Mouse (Mus musculus) liver, embryonic 15.5 days (tissue): ENCODE data around the gene Gdf9. TPM values are rescaled to one million over a fixed set of nuclear protein-coding genes. Genes with fewer than 3 reads are reported as not detected.

Experiments
- ATAC-seq: fragments of 200-750 bp; cut with Nextera tagmentation; 2 replicates; pipeline ENCODE4 v1.8.0; 2017; ENCODE audit warnings: moderate number of reproducible peaks, mild to moderate bottlenecking, moderate library complexity; ENCODE audit not compliant: insufficient read depth
- H3K27ac ChIP-seq: fragments of 300-500 bp; sonication (generic); replicated peaks from 2 replicates; pipeline ENCODE4 v1.5.1; 2015; ENCODE audit warnings: mild to moderate bottlenecking, inconsistent platforms
- H3K27me3 ChIP-seq: fragments of 300-500 bp; sonication (generic); 2 replicates; pipeline ENCODE4 v1.6.1; 2015; ENCODE audit warnings: mild to moderate bottlenecking, inconsistent platforms
- H3K36me3 ChIP-seq: fragments of 300-500 bp; sonication (generic); replicated peaks from 2 replicates; pipeline ENCODE4 v1.6.1; 2015; ENCODE audit warnings: moderate library complexity, mild to moderate bottlenecking, inconsistent platforms
- H3K4me1 ChIP-seq: fragments of 300-500 bp; sonication (generic); replicated peaks from 2 replicates; pipeline ENCODE4 v1.6.1; 2015; ENCODE audit warnings: inconsistent platforms
- H3K4me2 ChIP-seq: fragments of 300-500 bp; sonication (generic); 2 replicates; pipeline ENCODE4 v1.6.1; 2015; ENCODE audit warnings: moderate library complexity, mild to moderate bottlenecking, inconsistent platforms
- H3K4me3 ChIP-seq: fragments of 300-500 bp; sonication (generic); replicated peaks from 2 replicates; pipeline ENCODE4 v1.5.1; 2015; ENCODE audit warnings: mild to moderate bottlenecking, inconsistent platforms
- H3K9ac ChIP-seq: fragments of 300-500 bp; sonication (generic); 2 replicates; pipeline ENCODE4 v1.6.1; 2015; ENCODE audit warnings: moderate library complexity, mild to moderate bottlenecking, inconsistent platforms
- H3K9me3 ChIP-seq: fragments of 300-500 bp; sonication (generic); replicated peaks from 2 replicates; pipeline ENCODE4 v1.6.1; 2016; ENCODE audit warnings: inconsistent platforms
- WGBS: fragments of 180-500 bp; shearing (Covaris S2); methylation state at CpG from one replicate; pipeline ENCODE4 v1.1.7; 2015; ENCODE audit warnings: mixed read lengths; ENCODE audit not compliant: insufficient replicate concordance; 5-methylcytosine and 5-hydroxymethylcytosine counted together
- polyA plus RNA-seq: library from polyadenylated mRNA; unstranded; fragments of >200 nt; fragmentation: Nextera tagmentation; extraction: Ambion mirVana; gene quantifications from 2 replicates; pipeline ENCODE4 v1.2.1, GENCODE M21; 2015

Gdf9 gene
- polyA plus RNA-seq, 1 experiment from 2014 or later, result 0.24 TPM

DNA sequence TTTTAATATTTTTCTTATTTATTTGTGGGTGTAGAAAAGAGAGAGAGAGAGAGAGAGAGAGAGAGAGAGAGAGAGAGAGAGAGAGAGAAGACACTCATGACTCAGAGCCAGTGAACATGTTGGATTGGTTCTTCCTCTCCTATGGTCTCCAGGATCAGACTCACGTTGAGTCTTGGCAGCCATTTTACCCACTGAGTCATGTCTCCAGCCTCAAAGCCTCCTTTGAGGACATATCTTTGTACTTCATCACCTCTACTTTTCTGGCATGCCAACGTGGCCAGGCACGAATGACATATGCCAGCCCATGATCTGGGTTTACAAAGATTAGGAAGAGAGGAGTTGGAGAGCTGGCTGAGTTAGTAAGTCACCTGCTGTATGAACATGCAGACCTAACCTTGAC lies 29.4 kb downstream of the Gdf9 start:
- no peaks in the 10 kb centered on the region for H3K9me3 ChIP-seq
- no peak overlapping the region for H3K27ac ChIP-seq
- H3K4me2 ChIP-seq, result no peak overlapping the region
- H3K27me3 ChIP-seq, result peaks cover 90% of the 10 kb centered on the region
- no peaks in the 10 kb centered on the region for H3K36me3 ChIP-seq
- ATAC-seq, result no peak
- 61% methylated on average over 3 of the region's 3 CpGs for WGBS
- peaks cover 34% of the 10 kb centered on the region for H3K4me1 ChIP-seq
- no peak overlapping the region for H3K4me3 ChIP-seq
- H3K9ac ChIP-seq, result no peak overlapping the region

DNA sequence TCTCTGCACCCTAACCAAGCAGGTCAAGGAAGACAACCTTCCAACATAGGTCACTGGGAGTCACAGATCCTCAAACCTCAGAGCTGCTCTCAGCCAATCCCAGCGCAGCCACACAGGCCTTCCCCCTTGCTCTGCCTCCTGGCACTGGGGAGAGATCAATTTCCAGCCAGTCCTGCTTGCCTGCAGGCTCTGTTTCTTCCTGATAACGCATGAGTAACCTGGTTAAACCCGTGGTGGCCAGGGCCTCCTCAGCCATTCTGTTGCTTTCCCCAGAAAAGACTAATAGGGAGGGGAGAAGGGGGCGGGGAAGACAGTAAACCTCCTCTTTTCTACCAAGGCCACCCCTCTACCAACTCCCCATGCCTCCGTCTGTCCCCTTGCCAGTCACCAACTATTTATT lies 30.9 kb downstream of the Gdf9 start:
- H3K27me3 ChIP-seq, result peaks cover 90% of the 10 kb centered on the region
- peaks cover 39% of the 10 kb centered on the region for H3K4me1 ChIP-seq
- no peaks in the 10 kb centered on the region for H3K36me3 ChIP-seq
- H3K27ac ChIP-seq, result no peak overlapping the region
- H3K4me2 ChIP-seq, result no peak overlapping the region
- 7% methylated on average over 5 of the region's 5 CpGs for WGBS
- no peak overlapping the region for H3K9ac ChIP-seq
- no peaks in the 10 kb centered on the region for H3K9me3 ChIP-seq
- H3K4me3 ChIP-seq, result no peak overlapping the region
- peak; percentile 22; the same call in 1 of the 2 replicates for ATAC-seq

DNA sequence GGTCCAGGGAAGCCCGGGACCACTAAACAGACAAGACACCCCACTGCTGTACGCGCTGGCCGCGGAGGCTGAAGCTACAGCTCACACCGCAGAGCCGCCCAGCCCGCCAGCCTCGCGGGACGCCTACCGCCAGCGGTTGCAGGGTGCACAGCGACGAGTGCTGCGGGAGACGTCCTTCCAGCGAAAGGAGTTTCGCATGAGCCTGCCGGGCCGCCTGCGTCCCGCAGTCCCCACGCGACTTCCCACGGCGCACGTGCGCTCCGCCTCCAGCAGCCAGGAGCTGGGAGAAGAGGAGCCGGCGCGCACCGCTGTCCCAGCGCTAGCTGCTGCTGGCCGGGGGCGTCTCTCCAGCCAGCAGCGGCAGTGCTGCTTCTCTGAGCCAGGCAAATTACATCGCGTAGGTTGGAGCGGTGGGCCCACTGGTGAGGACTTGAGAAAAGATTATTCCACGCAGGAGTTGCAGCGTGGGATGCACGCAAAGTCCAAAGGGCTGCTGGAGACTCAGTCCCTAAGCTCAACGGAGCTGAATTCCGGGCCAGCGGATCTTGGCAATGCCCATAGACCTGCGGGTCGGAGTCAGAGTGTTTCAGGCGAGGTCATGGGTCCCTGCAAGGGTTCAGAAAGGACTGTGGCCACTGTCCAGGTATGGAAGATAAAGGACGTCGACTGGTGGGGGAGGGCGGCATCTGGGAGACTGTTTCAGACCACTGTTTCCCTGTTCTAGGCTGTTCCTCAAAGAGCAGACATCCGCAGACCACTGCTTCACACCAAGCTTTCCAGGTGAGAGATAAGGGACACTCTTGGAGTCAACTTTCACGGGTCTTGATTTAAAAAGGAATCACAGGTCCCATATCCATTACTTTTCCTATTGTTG lies 33.0 kb downstream of the Gdf9 start:
- no peaks in the 10 kb centered on the region for H3K9me3 ChIP-seq
- no peak overlapping the region for H3K27ac ChIP-seq
- peaks cover 29% of the 10 kb centered on the region for H3K4me1 ChIP-seq
- 7% methylated on average over 55 of the region's 55 CpGs for WGBS
- peaks cover 80% of the 10 kb centered on the region for H3K27me3 ChIP-seq
- no peaks in the 10 kb centered on the region for H3K36me3 ChIP-seq
- peak overlapping the region; percentile 26; the same call in 1 of the 2 replicates for H3K4me3 ChIP-seq
- H3K9ac ChIP-seq, result no peak overlapping the region
- peak overlapping the region; percentile 57 for H3K4me2 ChIP-seq
- ATAC-seq, result no peak

DNA sequence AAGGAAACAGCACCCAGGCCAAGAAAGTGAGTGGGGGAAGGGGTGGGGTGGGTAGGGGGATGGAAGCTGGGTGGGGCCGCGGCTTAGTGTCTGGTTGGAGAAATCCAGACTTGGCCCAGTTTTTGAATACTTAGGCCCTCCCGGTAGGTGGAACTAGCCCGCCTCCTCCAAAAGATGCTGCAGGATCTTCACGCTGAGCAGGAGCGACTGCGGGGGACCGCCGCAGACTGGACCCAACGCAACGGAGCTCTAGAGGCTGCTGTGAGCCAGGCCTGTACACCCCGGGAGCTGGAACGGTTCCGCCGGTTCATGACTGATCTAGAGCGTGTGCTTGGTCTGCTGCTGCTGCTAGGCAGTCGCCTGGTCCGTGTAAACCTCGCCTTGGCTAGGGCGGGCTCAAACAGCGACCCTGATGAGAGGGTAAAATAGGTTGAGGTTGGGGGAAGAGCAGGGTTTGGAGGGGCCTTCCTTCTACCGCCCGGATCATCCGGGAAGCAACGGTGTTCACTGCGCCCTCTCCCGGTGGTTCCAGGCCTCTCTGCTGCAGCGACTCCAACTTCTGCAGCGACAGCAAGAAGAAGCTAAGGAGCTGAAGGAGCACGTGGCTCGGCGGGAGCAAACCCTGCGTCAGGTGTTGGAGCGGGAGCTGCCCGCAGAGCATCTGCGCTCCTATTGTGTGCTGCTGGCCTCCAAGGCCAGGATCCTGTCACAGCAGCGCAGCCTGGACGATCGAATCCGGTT lies 35.6 kb downstream of the Gdf9 start:
- peak; percentile 11; the same call in 1 of the 2 replicates for ATAC-seq
- H3K9me3 ChIP-seq, result no peaks in the 10 kb centered on the region
- peak overlapping the region; percentile 9; the same call in 1 of the 2 replicates for H3K4me3 ChIP-seq
- peaks cover 31% of the 10 kb centered on the region for H3K4me1 ChIP-seq
- H3K27me3 ChIP-seq, result peaks cover 89% of the 10 kb centered on the region
- H3K27ac ChIP-seq, result no peak overlapping the region
- 15% methylated on average over 40 of the region's 40 CpGs for WGBS
- H3K4me2 ChIP-seq, result peak overlapping the region; percentile 35
- no peaks in the 10 kb centered on the region for H3K36me3 ChIP-seq
- no peak overlapping the region for H3K9ac ChIP-seq

DNA sequence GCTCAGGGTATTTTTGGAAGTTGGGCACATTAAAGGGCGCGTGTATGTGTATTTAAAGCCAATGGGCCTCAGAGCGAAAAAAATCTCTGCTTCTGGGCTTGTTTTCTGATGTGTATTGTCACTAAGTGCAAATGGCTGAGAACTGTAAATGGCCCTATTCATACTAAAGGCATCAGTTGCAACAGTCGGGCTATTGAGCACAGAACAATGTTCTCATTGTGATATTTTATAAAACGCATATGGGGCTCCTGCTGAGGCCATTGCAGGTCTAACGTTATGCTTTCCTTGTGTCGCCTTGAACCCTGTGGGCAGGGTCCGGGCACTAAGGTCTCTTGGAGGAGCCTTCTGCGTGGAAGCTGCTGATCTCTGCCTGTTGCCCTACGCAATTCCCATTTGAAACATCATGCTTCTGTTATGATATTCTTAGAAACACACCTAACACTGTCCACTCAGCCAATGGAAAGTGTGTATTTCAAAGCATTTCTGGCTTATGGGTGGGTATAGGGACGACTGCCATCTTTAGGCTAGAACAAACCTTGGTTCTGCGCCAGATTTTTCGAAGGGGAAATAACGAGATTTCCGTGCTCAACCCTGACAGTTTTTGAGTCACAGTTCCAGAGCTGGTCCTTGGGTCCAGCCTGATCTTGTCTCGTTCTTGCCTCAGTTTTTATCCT lies 38.6 kb downstream of the Gdf9 start:
- WGBS, result 39% methylated on average over 16 of the region's 16 CpGs
- no peak overlapping the region for H3K4me2 ChIP-seq
- H3K27ac ChIP-seq, result no peak overlapping the region
- no peak overlapping the region for H3K4me3 ChIP-seq
- H3K9me3 ChIP-seq, result no peaks in the 10 kb centered on the region
- H3K9ac ChIP-seq, result no peak overlapping the region
- H3K27me3 ChIP-seq, result peaks cover 87% of the 10 kb centered on the region
- peaks cover 12% of the 10 kb centered on the region for H3K4me1 ChIP-seq
- ATAC-seq, result no peak
- no peaks in the 10 kb centered on the region for H3K36me3 ChIP-seq

DNA sequence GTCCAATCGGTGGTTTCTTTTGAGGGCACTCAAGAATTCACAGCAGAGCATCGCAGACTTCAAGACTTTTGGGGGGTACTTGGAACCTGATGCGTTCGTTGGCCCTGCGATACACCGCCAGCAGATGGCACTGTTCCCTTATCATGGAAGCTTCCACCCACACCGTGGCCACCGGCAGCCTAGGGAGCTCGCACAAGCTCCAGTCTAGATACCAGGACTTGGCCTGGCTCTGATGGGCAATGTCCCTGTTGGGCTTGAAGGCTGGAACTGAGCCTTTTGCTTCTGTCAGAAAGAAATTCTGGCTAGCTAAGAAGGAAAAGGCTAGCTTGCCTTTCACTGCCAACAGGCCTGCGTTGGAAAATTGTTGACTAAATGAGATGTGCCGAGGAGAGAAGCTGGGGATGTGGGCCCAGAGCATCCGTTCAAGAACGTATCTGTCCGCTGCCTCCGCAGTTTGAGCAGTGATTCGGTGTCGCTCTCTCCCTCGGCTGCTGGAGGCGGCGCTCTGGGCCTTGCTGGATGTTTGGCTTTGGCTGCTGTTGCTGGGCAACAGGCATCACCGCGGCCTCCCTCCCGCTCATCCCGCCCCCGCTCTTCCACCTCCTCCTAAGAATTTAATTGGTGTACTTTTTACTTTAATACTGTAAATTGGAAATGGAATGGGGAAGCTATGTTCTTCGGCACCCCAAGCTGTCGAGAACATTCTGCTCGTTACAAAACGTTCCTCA lies 39.3 kb downstream of the Gdf9 start, which contains the start of gene Gm9837:
Gene Gm9837, minus strand, starts transcription at position 512 of the 728 bp plus-strand sequence.
- Histone ChIP-seq H3K4me3 (no peak within 1 kb of the TSS), H3K9me3 (no peaks in the 10 kb centered on the region), H3K36me3 (no peaks in the 10 kb centered on the region), H3K27ac (no peak within 1 kb of the TSS), H3K4me2 (0 out of 2 replicates have a peak within 1 kb of the TSS, but pooled peaks have one; percentile 2), H3K9ac (no peak within 1 kb of the TSS), H3K27me3 (peaks cover 87% of the 10 kb centered on the region), H3K4me1 (peaks cover 12% of the 10 kb centered on the region)
- 8% methylated on average over 29 of the region's 29 CpGs for WGBS
- ATAC-seq, result peak; percentile 66

DNA sequence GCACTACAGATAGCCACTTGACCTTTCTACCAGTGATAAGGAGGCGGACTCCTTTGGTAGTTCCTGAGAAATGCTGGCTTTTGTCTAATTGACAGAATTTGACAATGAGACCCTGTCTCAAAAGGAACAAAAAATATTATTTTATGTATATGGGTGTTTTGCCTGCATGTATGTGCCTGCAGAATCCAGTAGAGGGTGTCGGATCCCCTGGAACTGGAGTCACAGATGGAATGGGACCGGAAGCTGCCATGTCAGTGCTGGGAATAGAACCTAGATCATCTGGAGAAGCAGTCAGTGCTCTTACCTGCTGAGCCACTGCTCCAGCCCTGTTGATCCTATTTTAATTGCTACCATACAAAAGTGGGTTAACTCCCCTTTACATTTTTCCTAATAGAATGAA lies 41.9 kb downstream of the Gdf9 start:
- H3K27ac ChIP-seq, result no peak overlapping the region
- no peaks in the 10 kb centered on the region for H3K9me3 ChIP-seq
- no peak for ATAC-seq
- H3K4me1 ChIP-seq, result peaks cover 11% of the 10 kb centered on the region
- H3K4me3 ChIP-seq, result no peak overlapping the region
- H3K9ac ChIP-seq, result no peak overlapping the region
- H3K4me2 ChIP-seq, result no peak overlapping the region
- H3K27me3 ChIP-seq, result peaks cover 85% of the 10 kb centered on the region
- 64% methylated on average over 3 of the region's 3 CpGs for WGBS
- peaks cover 12% of the 10 kb centered on the region for H3K36me3 ChIP-seq

DNA sequence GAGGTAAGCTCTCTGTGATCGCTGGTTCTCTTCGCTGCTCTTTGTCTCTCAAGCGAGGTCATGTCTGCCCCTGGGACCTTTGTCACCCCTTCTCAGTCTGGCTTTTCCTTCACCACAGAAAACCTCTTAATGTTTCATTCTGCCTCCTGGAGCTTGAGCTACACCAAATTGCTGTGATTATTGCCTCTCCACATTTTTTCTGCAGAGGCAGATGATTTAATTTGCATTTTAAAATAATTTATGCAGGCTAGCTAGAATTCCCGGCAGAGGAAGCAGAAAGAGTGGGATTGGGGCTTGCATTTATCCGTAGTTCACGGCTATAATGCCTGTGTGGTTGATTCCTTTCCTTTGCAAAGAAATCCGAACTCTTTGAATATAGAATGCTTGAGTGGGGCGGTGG lies 44.8 kb downstream of the Gdf9 start:
- H3K4me1 ChIP-seq, result peaks cover 33% of the 10 kb centered on the region
- H3K4me2 ChIP-seq, result no peak overlapping the region
- ATAC-seq, result no peak
- no peak overlapping the region for H3K9ac ChIP-seq
- H3K36me3 ChIP-seq, result peaks cover 20% of the 10 kb centered on the region
- no peak overlapping the region for H3K4me3 ChIP-seq
- WGBS, result 38% methylated on average over 8 of the region's 8 CpGs
- no peaks in the 10 kb centered on the region for H3K9me3 ChIP-seq
- no peak overlapping the region for H3K27ac ChIP-seq
- H3K27me3 ChIP-seq, result peaks cover 95% of the 10 kb centered on the region

DNA sequence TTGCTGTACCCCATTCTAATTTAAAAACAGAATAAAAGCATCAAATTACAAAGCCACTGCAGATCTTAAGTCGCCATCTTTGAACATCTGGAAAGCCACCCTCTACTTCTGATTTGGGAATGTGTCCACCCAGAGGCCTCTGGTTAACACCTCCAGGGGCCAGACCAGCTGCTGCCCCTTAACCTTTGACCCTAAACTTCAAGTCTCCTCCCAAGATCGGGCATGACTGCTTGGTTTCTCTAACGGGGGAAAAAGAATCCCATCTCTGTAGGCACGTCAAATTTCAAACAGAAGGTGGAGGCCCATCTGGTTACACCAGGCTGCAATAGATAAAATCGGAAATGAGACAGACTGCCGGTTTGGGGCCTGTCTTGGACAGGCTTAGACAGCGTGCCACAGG lies 47.0 kb downstream of the Gdf9 start:
- no peaks in the 10 kb centered on the region for H3K9me3 ChIP-seq
- WGBS, result 22% methylated on average over 7 of the region's 7 CpGs
- peak overlapping the region; percentile 99; the same call in 1 of the 2 replicates for H3K27ac ChIP-seq
- peak overlapping the region; percentile 87 for H3K9ac ChIP-seq
- peaks cover 75% of the 10 kb centered on the region for H3K27me3 ChIP-seq
- peaks cover 51% of the 10 kb centered on the region for H3K4me1 ChIP-seq
- H3K4me2 ChIP-seq, result peak overlapping the region; percentile 92
- peaks cover 20% of the 10 kb centered on the region for H3K36me3 ChIP-seq
- no peak for ATAC-seq
- peak overlapping the region; percentile 75 for H3K4me3 ChIP-seq

DNA sequence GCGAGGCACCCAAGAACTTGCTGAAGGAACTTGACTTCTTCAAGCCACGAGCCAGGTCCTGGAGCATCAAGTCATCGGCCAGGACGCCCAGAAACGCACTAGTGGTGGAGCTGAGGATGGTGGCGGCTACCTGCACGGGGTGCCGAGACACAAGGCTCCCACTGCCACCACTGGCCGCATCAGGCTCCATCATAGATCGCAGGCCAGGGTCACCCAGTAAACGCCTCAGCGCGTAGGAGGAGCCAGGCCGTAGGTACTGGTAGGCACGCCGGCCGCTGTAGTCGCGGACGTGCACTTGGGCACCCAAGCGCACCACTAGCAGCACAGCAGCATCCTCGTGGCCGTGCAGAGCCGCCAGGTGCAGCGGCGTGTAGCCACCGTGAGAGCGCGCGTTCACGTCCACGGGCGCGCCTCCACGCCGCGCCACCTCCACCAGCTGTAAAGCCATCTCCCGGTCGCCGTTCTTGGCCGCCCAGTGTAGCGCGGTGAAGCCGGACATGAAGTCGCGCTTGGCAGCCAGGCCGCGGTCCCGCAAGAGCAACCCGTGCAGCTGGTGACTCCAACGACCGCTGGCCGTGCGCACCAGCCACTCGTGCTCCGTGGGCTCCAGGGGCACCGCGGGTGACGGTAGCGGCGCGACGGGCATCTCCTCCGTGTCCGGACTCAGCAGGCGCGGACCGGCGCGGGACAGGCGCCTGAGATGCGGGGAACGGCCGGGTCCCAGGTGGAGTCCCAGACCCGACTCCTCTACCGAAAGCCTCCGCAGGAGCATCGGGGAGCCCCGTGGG lies 47.8 kb downstream of the Gdf9 start:
- Histone ChIP-seq H3K4me2 (peak overlapping the region; percentile 92), H3K36me3 (peaks cover 20% of the 10 kb centered on the region), H3K4me3 (peak overlapping the region; percentile 75), H3K27me3 (peaks cover 68% of the 10 kb centered on the region), H3K4me1 (peaks cover 57% of the 10 kb centered on the region), H3K9me3 (no peaks in the 10 kb centered on the region), H3K27ac (peak overlapping the region; percentile 99), H3K9ac (peak overlapping the region; percentile 87)
- WGBS, result 7% methylated on average over 79 of the region's 79 CpGs
- ATAC-seq, result no peak
